8 mouse cellular contexts compared by ENCODE assay signal in genomic region chr16:97670131-97671038, GRCm38 (mm10). TPM values are rescaled to one million over a fixed set of nuclear protein-coding genes. Genes with fewer than 3 reads are reported as not detected.
DNase-seq lines count a peak whose midpoint lies in the region; ATAC-seq and TF ChIP-seq lines count a peak whose summit lies in the region.

No protein-coding gene starts in this region.

- TF ChIP-seq CTCF in gastrocnemius, adult 2 months (IDR thresholded peaks at IDR 0.05), result peak; percentile 14; the same call in 1 of the 2 replicates

- no peak overlapping the region for H3K4me2 ChIP-seq in forebrain, embryonic 15.5 days (replicated peaks)

- intact Hi-C loops in gastrocnemius, adult 2 months (cut with DNase I), result no loop called here
- intact Hi-C loops in left cerebral cortex, postnatal 14 days (cut with DNase I), result no loop called here
- intact Hi-C loops in gastrocnemius, postnatal 36 days (cut with DNase I), result no loop called here

- no peak overlapping the region for H3K4me3 ChIP-seq in gastrocnemius, adult 2 months
- no peak overlapping the region for H3K4me3 ChIP-seq in forebrain, embryonic 15.5 days

- ATAC-seq in forebrain, embryonic 15.5 days (replicated peaks), result no peak

- 81% methylated on average over 8 of the region's 8 CpGs for WGBS in forebrain, embryonic 15.5 days

- H3K4me1 ChIP-seq in forebrain, embryonic 15.5 days, result no peaks in the 10 kb centered on the region

- H3K36me3 ChIP-seq in forebrain, embryonic 15.5 days, result no peaks in the 10 kb centered on the region

- H3K27me3 ChIP-seq in forebrain, embryonic 15.5 days, result no peaks in the 10 kb centered on the region

- DNase-seq in gastrocnemius, adult 2 months, result no peak
- no peak for DNase-seq in gastrocnemius, adult 8-10 months (ENCODE audit: low spot score in 2 of 2)
- peak; percentile 31 for DNase-seq in ES-CJ7 (ENCODE audit: low read depth, low spot score)
- DNase-seq in forelimb bud, embryonic 11.5 days (ENCODE audit: low read depth, low spot score), result peak; percentile 10
- DNase-seq in left cerebral cortex, postnatal 14 days (ENCODE audit: low spot score in 2 of 2), result peak; percentile 17 to 83
- DNase-seq in adrenal gland, postnatal 10 days, result no peak
- no peak for DNase-seq in gastrocnemius, postnatal 36 days

- H3K9ac ChIP-seq in forebrain, embryonic 15.5 days (replicated peaks), result no peak overlapping the region

- H3K27ac ChIP-seq in gastrocnemius, adult 2 months, result no peak overlapping the region
- H3K27ac ChIP-seq in forebrain, embryonic 15.5 days (replicated peaks), result no peak overlapping the region

- no peaks in the 10 kb centered on the region for H3K9me3 ChIP-seq in forebrain, embryonic 15.5 days

RNA-seq across cellular contexts. Expression of gene Tmprss2, which starts 59.4 kb away (rescaled TPM):
- total RNA-seq in gastrocnemius, adult 2 months (2021), result under 1 TPM in 1 of 2 experiments, not detected in 1; 0.14 TPM
- total RNA-seq in gastrocnemius, adult 8-10 months (2022), result not detected
- total RNA-seq in left cerebral cortex, postnatal 14 days (2021), result not detected
- under 1 TPM; 0.12 to 0.90 TPM for total RNA-seq in adrenal gland, postnatal 10 days (2021)
- total RNA-seq in gastrocnemius, postnatal 36 days (2021), result not detected
- not detected in 2 replicates for polyA plus RNA-seq in forebrain, embryonic 15.5 days (2015; fragmentation: Nextera tagmentation; extraction: Ambion mirVana)

Comparison
In these comparisons a context has a peak if more than half of its experiments do, and no peak if none do; other contexts are left out.
1. DNase-seq: peak in ES-CJ7 (single experiment), forelimb bud, embryonic 11.5 days (single experiment) and left cerebral cortex, postnatal 14 days (2 of 2); none in gastrocnemius, adult 2 months (single experiment), gastrocnemius, adult 8-10 months (0 of 2), adrenal gland, postnatal 10 days (single experiment) and gastrocnemius, postnatal 36 days (0 of 2).